Mouse (Mus musculus) heart, postnatal 25 days (tissue): ENCODE measurements around the gene Map3k5. TPM values are rescaled to one million over a fixed set of nuclear protein-coding genes. Genes with fewer than 3 reads are reported as not detected.
A peak's percentile ranks its signal among the peaks of the same experiment; 100 is the strongest.

Experiments
- DNase-seq: peaks from one replicate; pipeline ENCODE4 v3.0.0; 2022; ENCODE audit warnings: low spot score
- intact Hi-C: fragments of 180-260 bp; cut with DNase I; formaldehyde crosslinking; loops from one replicate; pipeline ENCODE4 v1.15.1; 2025
- total RNA-seq, 2 experiments: library from RNA; stranded (reverse); gene quantifications; 2 replicates each; pipeline ENCODE4 v1.2.3; 2021

The Map3k5 gene
- total RNA-seq, 2 experiments from 2014 or later: 37.0 to 37.7 TPM

- intact Hi-C loops: loop anchor here (1.0 kb wide), 1 partner anchor 140 kb away; no protein-coding TSS in a partner anchor
- DNase-seq: no peak
Observed at GRCm38 (mm10) chr10:19932986-19933385, 1.3 kb upstream of the Map3k5 start.

GRCm38 (mm10) chr10:19933511-19934383 is 525 bp upstream of the Map3k5 start:
- intact Hi-C loops: loop anchor here (1.0 to 2.0 kb wide), 2 partner anchors 140 to 191 kb away; no protein-coding TSS in a partner anchor
- DNase-seq: peak; percentile 78

- intact Hi-C loops: loop anchor here (2.0 kb wide), 1 partner anchor 190 kb away; no protein-coding TSS in a partner anchor
Observed at GRCm38 (mm10) chr10:19935295-19935623, 987 bp downstream of the Map3k5 start.

DNA sequence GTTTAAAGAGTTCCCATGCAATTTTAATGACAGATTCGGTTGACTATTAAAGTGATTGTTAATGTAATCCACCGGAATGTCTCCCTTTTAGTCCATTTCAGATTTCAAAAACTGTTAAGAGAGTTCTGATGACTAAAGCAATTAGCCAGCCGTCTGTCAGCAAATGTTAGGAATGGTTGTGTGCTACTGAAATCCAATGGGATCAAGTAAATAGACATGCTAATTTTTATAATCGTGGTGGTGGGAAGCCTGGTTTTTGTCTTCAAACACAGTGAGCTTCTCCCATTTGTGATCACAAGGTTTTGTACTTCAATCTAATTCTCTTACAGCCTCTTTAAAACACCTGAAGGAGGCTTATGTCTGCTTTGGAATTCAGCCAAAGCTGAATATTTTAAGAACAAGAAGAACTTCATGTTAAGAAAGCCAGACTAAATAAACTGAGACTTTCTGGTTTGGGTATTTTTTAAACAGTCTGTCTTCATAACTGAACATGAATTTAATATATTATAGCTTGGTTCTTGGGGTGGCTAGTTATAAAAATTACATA is 1.6 kb downstream of the Map3k5 start:
- intact Hi-C loops: loop anchor here (2.0 kb wide), 1 partner anchor 189 kb away; no protein-coding TSS in a partner anchor
- DNase-seq: no peak

More at GRCm38 (mm10) chr10:19935295-19935623, 987 bp downstream of the Map3k5 start:
- DNase-seq: no peak

GRCm38 (mm10) chr10:19936961-19937708 is 2.9 kb downstream of the Map3k5 start:
- no peak for DNase-seq
- intact Hi-C loops: no loop called here

DNA sequence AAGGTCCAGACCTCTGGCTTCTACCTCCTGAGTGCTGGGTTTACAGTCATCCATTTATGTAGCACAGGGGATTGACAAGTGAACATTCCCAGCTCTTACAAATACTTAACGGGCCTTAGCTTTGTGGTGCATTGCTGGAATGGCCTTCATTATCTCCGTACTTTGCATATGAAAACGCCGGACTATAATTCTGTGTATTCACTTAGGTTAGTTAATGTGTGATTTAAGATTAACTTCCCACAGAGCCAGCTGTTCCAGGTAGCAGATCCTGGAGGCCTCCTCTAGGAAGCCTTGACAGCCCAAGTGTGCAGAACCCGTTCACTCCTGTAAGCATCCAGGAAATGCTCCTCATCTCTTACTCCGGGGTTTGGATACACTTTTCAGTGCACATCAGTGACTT is 4.5 kb downstream of the Map3k5 start:
- DNase-seq: no peak
- intact Hi-C loops: no loop called here

DNA sequence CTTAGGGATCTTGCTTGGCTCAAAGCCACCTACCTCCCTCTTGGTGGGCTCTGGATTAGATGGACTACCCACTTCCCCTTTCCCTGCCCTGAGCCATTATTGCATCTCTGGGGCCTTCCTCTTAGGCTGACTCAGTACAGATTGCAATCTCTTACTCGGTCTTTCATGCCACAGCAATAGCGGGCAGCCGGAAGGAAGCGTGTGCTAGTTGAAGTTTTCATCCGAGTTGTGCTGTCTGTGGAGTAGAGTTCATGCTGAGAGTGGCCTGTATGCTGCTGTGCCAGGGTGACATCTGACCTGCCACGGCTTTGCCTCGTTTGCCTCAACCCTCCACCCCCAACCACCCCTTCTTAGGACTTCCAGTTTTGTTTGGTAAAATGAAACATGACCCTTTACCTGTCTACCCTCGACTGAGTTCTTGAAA is 5.0 kb downstream of the Map3k5 start:
- DNase-seq: no peak
- intact Hi-C loops: no loop called here

GRCm38 (mm10) chr10:19940127-19940526 is 5.9 kb downstream of the Map3k5 start:
- DNase-seq: no peak
- intact Hi-C loops: no loop called here

DNA sequence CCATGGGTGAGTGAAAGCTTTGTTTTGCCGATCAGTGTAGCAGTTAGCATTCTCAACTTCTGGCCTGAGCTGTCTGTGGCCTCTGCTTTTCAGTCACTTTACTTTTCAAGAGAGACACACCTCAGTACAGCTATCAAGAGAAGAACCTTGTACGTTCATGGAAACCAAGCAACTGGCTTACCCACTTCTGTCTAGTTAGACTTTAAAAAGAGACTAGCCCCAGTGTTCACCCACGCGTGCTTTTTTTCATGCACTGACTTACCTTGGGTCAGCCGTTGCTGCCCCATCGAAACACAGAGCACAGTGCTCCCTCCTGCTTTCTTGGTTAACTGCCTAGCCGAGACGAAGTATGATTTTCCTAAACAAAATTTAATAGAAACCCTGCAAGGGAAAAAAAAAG is 6.4 kb downstream of the Map3k5 start:
- intact Hi-C loops: no loop called here
- no peak for DNase-seq

DNA sequence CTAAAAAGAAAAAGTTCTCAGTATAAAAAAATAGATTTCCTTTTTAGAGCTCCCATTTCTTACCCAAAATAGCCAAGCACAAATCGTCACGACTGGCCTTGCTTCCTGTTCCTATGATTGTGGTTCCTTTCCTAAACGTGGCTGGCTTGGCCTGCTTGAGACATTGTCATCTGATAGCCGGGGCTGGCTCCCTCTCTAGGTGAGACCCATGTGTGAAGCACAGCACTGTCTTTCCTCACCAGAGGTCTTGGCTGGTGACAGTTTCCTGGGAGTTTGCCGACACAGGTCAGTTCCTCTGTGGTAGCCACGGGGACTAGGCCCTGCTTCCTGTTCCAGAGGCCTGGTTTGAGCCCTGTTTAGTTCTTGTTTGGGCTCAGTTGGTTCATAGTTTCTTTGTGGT is 6.8 kb downstream of the Map3k5 start:
- intact Hi-C loops: no loop called here
- DNase-seq: peak; percentile 51

DNA sequence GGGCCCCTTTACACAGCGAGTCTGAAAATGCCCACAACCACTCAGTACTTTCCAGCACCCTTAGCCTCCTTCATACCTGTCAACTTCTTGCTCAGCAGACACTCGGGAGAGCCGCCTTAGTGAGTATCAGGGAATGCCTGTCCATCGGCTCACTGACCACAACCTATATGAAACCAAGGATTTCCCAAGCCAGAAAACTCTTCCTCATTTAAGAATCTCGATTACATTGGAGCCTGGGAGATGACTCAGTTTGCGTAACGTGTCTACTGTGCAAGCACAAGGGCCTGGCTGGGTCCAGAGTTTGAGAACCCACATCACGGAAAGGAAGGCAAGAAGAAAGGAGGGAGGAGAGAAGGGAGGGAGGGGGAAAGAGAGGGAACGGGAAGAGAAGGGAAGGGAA is 7.6 kb downstream of the Map3k5 start:
- no peak for DNase-seq
- intact Hi-C loops: no loop called here

DNA sequence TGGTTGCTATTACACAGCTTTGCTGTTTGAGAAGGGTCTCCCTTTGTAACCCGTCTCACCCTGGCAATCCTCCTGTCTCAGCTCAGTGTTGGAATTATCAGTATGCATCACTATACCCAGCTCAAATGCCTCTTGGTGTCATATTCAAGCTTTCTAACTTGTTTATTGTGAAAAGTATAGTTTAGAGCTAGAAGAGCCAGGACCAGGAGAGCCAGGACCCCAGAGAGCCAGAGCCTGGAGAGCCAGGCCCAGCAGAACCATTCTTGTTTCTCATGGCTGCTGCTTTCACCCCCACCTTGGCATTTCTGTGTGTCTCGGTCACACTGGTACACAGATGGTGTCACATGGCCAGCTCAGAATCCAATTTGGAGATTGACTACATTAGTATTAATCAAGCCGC is 8.3 kb downstream of the Map3k5 start:
- intact Hi-C loops: no loop called here
- DNase-seq: no peak

DNA sequence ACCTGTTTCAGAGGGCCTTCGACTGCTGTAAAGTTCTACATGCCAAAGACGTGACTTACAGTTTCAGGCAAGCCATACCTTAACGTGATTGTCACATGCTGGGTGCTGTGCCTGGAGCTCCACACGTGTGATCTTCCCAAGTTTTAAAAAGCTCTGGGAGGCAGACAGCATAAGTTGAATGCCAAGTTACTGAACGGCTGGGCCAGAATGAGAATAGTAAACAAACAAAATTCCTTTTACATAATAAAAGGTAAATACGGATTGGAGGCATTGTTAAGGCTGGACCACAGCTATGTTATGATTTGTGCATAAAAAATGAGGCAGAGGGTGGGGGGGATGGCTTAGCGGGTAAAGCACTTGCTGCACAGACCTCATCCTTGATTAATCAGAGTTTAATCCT is 11.4 kb downstream of the Map3k5 start:
- intact Hi-C loops: no loop called here
- DNase-seq: no peak

DNA sequence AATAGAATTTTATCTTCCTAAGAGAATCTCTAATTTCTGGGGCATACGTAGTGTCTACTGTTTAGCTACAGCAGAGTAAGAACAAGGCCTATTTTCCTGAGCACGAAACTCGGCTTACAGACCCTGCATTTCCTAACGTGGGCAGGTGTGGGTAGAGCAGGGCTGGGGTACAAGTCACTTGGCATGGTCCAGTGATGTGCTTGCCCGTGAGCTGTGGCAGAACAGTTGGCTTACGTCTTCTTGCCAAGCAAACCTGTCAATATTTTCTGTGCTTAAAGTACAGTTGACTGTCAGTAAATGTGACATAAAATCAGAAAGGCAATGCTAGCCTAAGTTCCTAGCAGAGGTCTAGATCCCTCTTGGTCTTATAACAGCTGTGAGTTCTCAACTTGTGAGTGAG is 12.4 kb downstream of the Map3k5 start:
- no peak for DNase-seq
- intact Hi-C loops: no loop called here

- intact Hi-C loops: no loop called here
- DNase-seq: no peak
Observed at GRCm38 (mm10) chr10:19947441-19947840, 13.2 kb downstream of the Map3k5 start.

GRCm38 (mm10) chr10:19947901-19948300 is 13.6 kb downstream of the Map3k5 start:
- DNase-seq: no peak
- intact Hi-C loops: no loop called here

DNA sequence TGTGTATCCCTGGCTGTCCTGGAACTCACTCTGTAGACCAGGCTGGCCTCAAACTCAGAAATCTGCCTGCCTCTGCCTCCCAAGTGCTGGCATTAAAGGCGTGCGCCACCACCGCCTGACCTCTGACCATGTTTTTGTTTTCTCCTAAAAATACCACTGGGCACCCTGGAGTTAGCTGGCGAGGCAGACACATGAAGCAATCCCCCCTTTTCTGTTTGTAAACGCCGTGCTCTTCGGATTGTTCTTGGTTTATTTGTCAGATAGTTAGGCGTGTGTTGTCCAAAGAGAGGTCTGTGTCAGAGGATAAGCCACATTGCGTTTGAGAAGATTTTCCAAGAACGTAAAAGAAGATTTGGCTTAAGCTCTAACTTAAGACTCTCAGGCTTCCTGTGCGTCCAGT is 14.1 kb downstream of the Map3k5 start:
- DNase-seq: no peak
- intact Hi-C loops: no loop called here

- intact Hi-C loops: no loop called here
- no peak for DNase-seq
Observed at GRCm38 (mm10) chr10:19949106-19949505, 14.8 kb downstream of the Map3k5 start.

- DNase-seq: no peak
- intact Hi-C loops: no loop called here
Observed at GRCm38 (mm10) chr10:19953032-19953761, 18.9 kb downstream of the Map3k5 start.

GRCm38 (mm10) chr10:19954572-19954971 is 20.3 kb downstream of the Map3k5 start:
- no peak for DNase-seq
- intact Hi-C loops: no loop called here
